Mouse (Mus musculus) WW6 (cell line): ENCODE measurements at regions not wholly inside any gene's neighbourhood (a gene's known extent, or its start where the extent isn't known, plus 50 kb on each side); places are given as distances from the start of the nearest gene placed in this dataset.
"Not testable (repeated sequence)": the region's sequence is repeated elsewhere in the genome, so short reads cannot be mapped to it uniquely, and the experiment has no call there.

Experiments
- DNase-seq: peaks from one replicate; pipeline ENCODE4 v3.0.0-alpha.2; 2013; ENCODE audit warnings: low read depth, low spot score

- no peak for DNase-seq
Observed at GRCm38 (mm10) chr10:69036096-69036495, 115.1 kb upstream of the Rhobtb1 start.

- no peak for DNase-seq
Observed at GRCm38 (mm10) chr10:69044171-69044651, 107.0 kb upstream of the Rhobtb1 start.

- no peak for DNase-seq
Observed at GRCm38 (mm10) chr10:69045275-69045674, 106.0 kb upstream of the Rhobtb1 start.

GRCm38 (mm10) chr10:69046008-69046555 lies 105.2 kb upstream of the Rhobtb1 start:
- DNase-seq: no peak

- DNase-seq: no peak
Observed at GRCm38 (mm10) chr10:69078008-69078407, 73.2 kb upstream of the Rhobtb1 start.

GRCm38 (mm10) chr10:69086184-69086583 lies 65.0 kb upstream of the Rhobtb1 start:
- DNase-seq: no peak

GRCm38 (mm10) chr10:69091872-69092271 lies 59.4 kb upstream of the Rhobtb1 start:
- no peak for DNase-seq

GRCm38 (mm10) chr10:69100021-69100420 lies 51.2 kb upstream of the Rhobtb1 start:
- no peak for DNase-seq

- DNase-seq: not testable (repeated sequence)
Observed at GRCm38 (mm10) chr10:69100742-69101141, 50.5 kb upstream of the Rhobtb1 start.
